Mouse (Mus musculus): ENCODE data around the gene Acad10. TPM values are rescaled to one million over a fixed set of nuclear protein-coding genes. Genes with fewer than 3 reads are reported as not detected.
"Not testable (repeated sequence)": the region's sequence is repeated elsewhere in the genome, so short reads cannot be mapped to it uniquely, and the experiment has no call there.

The Acad10 gene
- polyA plus RNA-seq, 1 experiment from 2014 or later: 1.5 TPM

DNA sequence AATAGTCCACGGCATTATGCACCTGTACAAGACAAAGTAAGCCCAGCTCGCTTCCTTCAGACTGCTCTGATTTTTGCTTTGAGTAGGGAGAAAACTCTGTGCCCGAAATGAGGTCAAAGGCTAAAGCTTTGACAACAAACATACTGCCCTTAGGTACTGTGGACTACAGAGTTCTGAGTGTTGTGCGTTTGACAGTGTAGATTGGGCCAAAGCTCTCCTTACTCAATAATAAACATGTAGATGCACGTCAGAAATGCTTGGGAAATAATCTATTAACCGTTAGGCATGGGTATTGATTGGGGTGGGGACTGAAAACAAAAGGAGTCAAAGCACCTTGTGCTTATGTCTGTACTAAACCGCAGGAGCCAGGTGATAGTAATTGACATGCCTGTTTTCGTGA is 3.1 kb upstream of the Acad10 start:
- H3K4me3 ChIP-seq (replicated peaks; ENCODE audit: low read length): no peak overlapping the region
- no peak overlapping the region for H3K9ac ChIP-seq (replicated peaks; ENCODE audit: low read depth, low read length)
- H3K27me3 ChIP-seq (replicated peaks; ENCODE audit: control insufficient read depth, insufficient read depth, low read length): no peaks in the 10 kb centered on the region
- H3K9me3 ChIP-seq (ENCODE audit: control insufficient read depth, low read length): no peaks in the 10 kb centered on the region
- no peak for ATAC-seq
- peaks cover 24% of the 10 kb centered on the region for H3K4me1 ChIP-seq (replicated peaks; ENCODE audit: control insufficient read depth, insufficient read depth, low read length)
- no peak overlapping the region for H3K27ac ChIP-seq (ENCODE audit: low read length)
- no peak overlapping the region for H3K4me2 ChIP-seq (ENCODE audit: low read length)
- peaks cover 10% of the 10 kb centered on the region for H3K36me3 ChIP-seq (ENCODE audit: control insufficient read depth, insufficient read depth)
- 91% methylated on average over 8 of the region's 8 CpGs for WGBS

DNA sequence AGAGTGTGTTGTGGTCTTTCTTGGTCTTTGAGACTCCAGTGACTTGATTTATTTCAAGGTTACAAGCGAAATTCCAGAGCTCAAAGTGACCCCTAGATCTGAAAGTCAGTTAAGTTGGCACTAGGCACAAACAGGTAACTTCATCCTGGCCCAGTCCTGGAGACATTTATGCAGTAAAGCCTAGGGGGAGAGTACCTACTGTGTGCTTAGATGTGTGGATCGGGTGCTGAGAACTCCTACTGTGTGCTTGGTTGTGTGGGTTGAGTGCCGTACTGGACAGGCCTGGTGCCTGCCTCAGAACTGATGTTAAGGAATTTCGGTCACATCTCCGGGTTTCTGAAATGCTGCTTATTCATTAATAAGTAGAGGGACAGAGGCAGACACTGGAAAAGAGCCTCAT is 1.2 kb upstream of the Acad10 start:
- Histone ChIP-seq H3K9me3 (ENCODE audit: control insufficient read depth, low read length) (no peaks in the 10 kb centered on the region), H3K9ac (replicated peaks; ENCODE audit: low read depth, low read length) (no peak overlapping the region), H3K36me3 (ENCODE audit: control insufficient read depth, insufficient read depth) (peaks cover 3% of the 10 kb centered on the region), H3K4me2 (ENCODE audit: low read length) (peak overlapping the region; percentile 76), H3K4me1 (replicated peaks; ENCODE audit: control insufficient read depth, insufficient read depth, low read length) (peaks cover 22% of the 10 kb centered on the region), H3K27ac (ENCODE audit: low read length) (no peak overlapping the region), H3K27me3 (replicated peaks; ENCODE audit: control insufficient read depth, insufficient read depth, low read length) (no peaks in the 10 kb centered on the region), H3K4me3 (replicated peaks; ENCODE audit: low read length) (peak overlapping the region; percentile 85)
- no peak for ATAC-seq
- WGBS: 88% methylated on average over 5 of the region's 5 CpGs

- peak overlapping the region; percentile 21; the same call in 1 of the 2 replicates for H3K27ac ChIP-seq (ENCODE audit: low read length)
- H3K4me1 ChIP-seq (replicated peaks; ENCODE audit: control insufficient read depth, insufficient read depth, low read length): peaks cover 22% of the 10 kb centered on the region
- H3K36me3 ChIP-seq (ENCODE audit: control insufficient read depth, insufficient read depth): peaks cover 3% of the 10 kb centered on the region
- H3K27me3 ChIP-seq (replicated peaks; ENCODE audit: control insufficient read depth, insufficient read depth, low read length): no peaks in the 10 kb centered on the region
- peak overlapping the region; percentile 85 for H3K4me3 ChIP-seq (replicated peaks; ENCODE audit: low read length)
- H3K4me2 ChIP-seq (ENCODE audit: low read length): peak overlapping the region; percentile 76
- under 1% methylated on average over 26 of the region's 26 CpGs for WGBS
- no peaks in the 10 kb centered on the region for H3K9me3 ChIP-seq (ENCODE audit: control insufficient read depth, low read length)
- H3K9ac ChIP-seq (replicated peaks; ENCODE audit: low read depth, low read length): peak overlapping the region; percentile 92
- no peak; the same call in 1 of the 2 replicates for ATAC-seq
Observed at GRCm38 (mm10) chr5:121660897-121661254, 562 bp upstream of the Acad10 start.

DNA sequence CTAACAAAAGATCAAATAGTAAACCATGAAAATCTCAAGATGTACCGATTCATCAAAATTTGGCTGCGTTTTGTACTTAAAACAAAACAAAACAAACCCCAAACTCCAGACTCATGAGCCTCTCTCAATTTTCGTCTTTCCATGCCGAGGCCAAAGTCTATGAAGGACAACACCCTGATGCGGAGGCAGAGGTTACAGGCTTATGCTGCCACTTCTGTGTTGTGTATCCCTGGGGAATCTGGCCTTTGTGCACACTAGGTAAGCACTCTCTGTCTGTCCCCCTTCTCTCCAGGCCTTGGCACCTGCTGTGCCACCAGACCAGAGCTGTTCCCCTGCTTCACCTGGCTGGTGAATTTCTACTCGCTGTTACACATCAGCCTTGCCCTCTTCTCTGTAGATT is 2.7 kb downstream of the Acad10 start:
- WGBS: 81% methylated on average over 6 of the region's 6 CpGs
- H3K27ac ChIP-seq (ENCODE audit: low read length); H3K4me2 ChIP-seq (ENCODE audit: low read length); H3K9me3 ChIP-seq (ENCODE audit: control insufficient read depth, low read length); H3K36me3 ChIP-seq (ENCODE audit: control insufficient read depth, insufficient read depth); H3K9ac ChIP-seq (replicated peaks; ENCODE audit: low read depth, low read length); H3K27me3 ChIP-seq (replicated peaks; ENCODE audit: control insufficient read depth, insufficient read depth, low read length); ATAC-seq; H3K4me3 ChIP-seq (replicated peaks; ENCODE audit: low read length): not testable (repeated sequence)
- H3K4me1 ChIP-seq (replicated peaks; ENCODE audit: control insufficient read depth, insufficient read depth, low read length): peaks cover 22% of the 10 kb centered on the region

DNA sequence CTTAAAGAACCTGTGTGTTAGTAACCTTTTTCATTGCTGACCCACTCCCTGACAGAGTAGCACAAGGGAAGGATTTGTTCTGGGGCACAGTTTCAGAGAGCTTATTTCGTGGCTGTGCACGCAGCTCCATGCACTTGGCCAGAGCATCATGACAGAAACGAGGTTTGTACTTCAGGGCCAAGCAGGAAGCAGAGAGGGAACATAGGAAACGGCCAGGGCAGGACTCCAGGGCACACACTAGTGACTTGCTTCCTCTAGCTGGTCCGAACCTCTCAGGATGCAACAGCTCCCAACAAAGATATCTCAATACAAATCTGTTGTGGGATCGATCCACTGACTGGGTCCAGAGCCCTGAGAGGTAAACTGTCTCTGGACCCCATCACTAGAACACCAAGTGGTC is 3.4 kb downstream of the Acad10 start:
- not testable (repeated sequence) for H3K36me3 ChIP-seq (ENCODE audit: control insufficient read depth, insufficient read depth)

DNA sequence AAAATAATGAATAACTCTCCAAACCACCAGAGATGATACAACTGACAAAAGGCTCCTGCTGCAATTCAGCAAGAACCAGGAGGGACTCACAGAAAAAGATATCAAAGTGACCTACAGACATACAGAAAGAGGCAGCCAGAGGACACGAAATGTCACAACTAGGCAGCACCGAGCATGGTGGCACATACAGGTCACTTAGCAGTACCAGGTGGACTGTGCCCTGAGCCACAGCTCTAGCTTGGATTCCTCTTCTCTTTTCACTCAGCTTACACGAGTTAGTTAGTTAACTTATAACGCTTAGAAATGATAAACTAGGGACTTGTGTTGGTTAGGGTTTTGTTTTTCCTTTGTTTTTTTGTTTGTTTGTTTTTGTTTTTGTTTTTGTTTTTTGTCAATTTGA is 5.8 kb downstream of the Acad10 start:
- WGBS: 89% methylated on average over 4 of the region's 4 CpGs
- H3K9me3 ChIP-seq (ENCODE audit: control insufficient read depth, low read length): no peaks in the 10 kb centered on the region
- H3K4me3 ChIP-seq (replicated peaks; ENCODE audit: low read length): no peak overlapping the region
- ATAC-seq: no peak
- peaks cover under 1% of the 10 kb centered on the region for H3K4me1 ChIP-seq (replicated peaks; ENCODE audit: control insufficient read depth, insufficient read depth, low read length)
- no peaks in the 10 kb centered on the region for H3K27me3 ChIP-seq (replicated peaks; ENCODE audit: control insufficient read depth, insufficient read depth, low read length)
- no peak overlapping the region for H3K9ac ChIP-seq (replicated peaks; ENCODE audit: low read depth, low read length)
- H3K4me2 ChIP-seq (ENCODE audit: low read length): no peak overlapping the region
- no peak overlapping the region for H3K27ac ChIP-seq (ENCODE audit: low read length)
- H3K36me3 ChIP-seq (ENCODE audit: control insufficient read depth, insufficient read depth): no peaks in the 10 kb centered on the region

More for the DNA sequence above, 3.4 kb downstream of the Acad10 start:
- H3K27ac ChIP-seq (ENCODE audit: low read length); H3K4me3 ChIP-seq (replicated peaks; ENCODE audit: low read length); H3K9me3 ChIP-seq (ENCODE audit: control insufficient read depth, low read length); H3K4me2 ChIP-seq (ENCODE audit: low read length); H3K9ac ChIP-seq (replicated peaks; ENCODE audit: low read depth, low read length); ATAC-seq; H3K27me3 ChIP-seq (replicated peaks; ENCODE audit: control insufficient read depth, insufficient read depth, low read length): not testable (repeated sequence)
- H3K4me1 ChIP-seq (replicated peaks; ENCODE audit: control insufficient read depth, insufficient read depth, low read length): peaks cover 15% of the 10 kb centered on the region
- 79% methylated on average over 6 of the region's 6 CpGs for WGBS

GRCm38 (mm10) chr5:121649134-121649533 is 11.2 kb downstream of the Acad10 start:
- no peak for ATAC-seq
- 82% methylated on average over 7 of the region's 7 CpGs for WGBS

DNA sequence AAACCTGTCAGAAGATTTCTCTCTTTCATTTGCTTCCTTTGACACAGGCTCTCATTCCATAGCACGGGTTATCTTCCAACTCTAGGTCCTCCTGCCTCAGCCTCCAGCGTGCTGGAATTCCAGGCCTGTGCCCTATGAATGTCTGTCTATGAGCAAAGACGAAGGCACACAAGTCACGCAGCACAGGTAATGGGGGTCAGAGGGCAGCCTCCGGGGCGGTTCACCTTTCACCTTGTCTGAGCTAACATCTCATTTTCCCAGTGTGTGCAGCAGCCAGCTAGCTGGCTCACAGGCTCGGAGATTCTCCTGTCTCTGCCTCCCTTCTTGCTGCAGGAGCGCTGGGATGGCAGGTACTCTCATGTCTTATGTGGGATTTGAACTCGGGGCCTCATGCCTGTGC is 20.7 kb downstream of the Acad10 start:
- ATAC-seq: no peak
- no peaks in the 10 kb centered on the region for H3K4me1 ChIP-seq (replicated peaks; ENCODE audit: control insufficient read depth, insufficient read depth, low read length)
- WGBS: 92% methylated on average over 9 of the region's 9 CpGs

More at GRCm38 (mm10) chr5:121649134-121649533, 11.2 kb downstream of the Acad10 start:
- no peak overlapping the region for H3K27ac ChIP-seq (ENCODE audit: low read length)
- H3K36me3 ChIP-seq (ENCODE audit: control insufficient read depth, insufficient read depth): no peaks in the 10 kb centered on the region
- no peaks in the 10 kb centered on the region for H3K9me3 ChIP-seq (ENCODE audit: control insufficient read depth, low read length)
- H3K27me3 ChIP-seq (replicated peaks; ENCODE audit: control insufficient read depth, insufficient read depth, low read length): no peaks in the 10 kb centered on the region
- no peak overlapping the region for H3K4me2 ChIP-seq (ENCODE audit: low read length)
- H3K4me1 ChIP-seq (replicated peaks; ENCODE audit: control insufficient read depth, insufficient read depth, low read length): no peaks in the 10 kb centered on the region
- no peak overlapping the region for H3K9ac ChIP-seq (replicated peaks; ENCODE audit: low read depth, low read length)
- no peak overlapping the region for H3K4me3 ChIP-seq (replicated peaks; ENCODE audit: low read length)

GRCm38 (mm10) chr5:121637296-121637695 is 23.0 kb downstream of the Acad10 start:
- ATAC-seq: no peak
- no peak overlapping the region for H3K27ac ChIP-seq (ENCODE audit: low read length)
- no peak overlapping the region for H3K4me2 ChIP-seq (ENCODE audit: low read length)
- no peak overlapping the region for H3K9ac ChIP-seq (replicated peaks; ENCODE audit: low read depth, low read length)
- no peaks in the 10 kb centered on the region for H3K4me1 ChIP-seq (replicated peaks; ENCODE audit: control insufficient read depth, insufficient read depth, low read length)
- H3K9me3 ChIP-seq (ENCODE audit: control insufficient read depth, low read length): no peaks in the 10 kb centered on the region
- no peak overlapping the region for H3K4me3 ChIP-seq (replicated peaks; ENCODE audit: low read length)
- H3K27me3 ChIP-seq (replicated peaks; ENCODE audit: control insufficient read depth, insufficient read depth, low read length): no peaks in the 10 kb centered on the region
- no peaks in the 10 kb centered on the region for H3K36me3 ChIP-seq (ENCODE audit: control insufficient read depth, insufficient read depth)
- WGBS: 83% methylated on average over 6 of the region's 6 CpGs

More for the DNA sequence above, 20.7 kb downstream of the Acad10 start:
- Histone ChIP-seq H3K9me3 (ENCODE audit: control insufficient read depth, low read length) (no peaks in the 10 kb centered on the region), H3K4me2 (ENCODE audit: low read length) (no peak overlapping the region), H3K27ac (ENCODE audit: low read length) (no peak overlapping the region), H3K27me3 (replicated peaks; ENCODE audit: control insufficient read depth, insufficient read depth, low read length) (no peaks in the 10 kb centered on the region), H3K36me3 (ENCODE audit: control insufficient read depth, insufficient read depth) (no peaks in the 10 kb centered on the region), H3K4me3 (replicated peaks; ENCODE audit: low read length) (no peak overlapping the region), H3K9ac (replicated peaks; ENCODE audit: low read depth, low read length) (no peak overlapping the region)

GRCm38 (mm10) chr5:121634668-121635067 is 25.6 kb downstream of the Acad10 start:
- 98% methylated on average over 5 of the region's 5 CpGs for WGBS
- no peaks in the 10 kb centered on the region for H3K9me3 ChIP-seq (ENCODE audit: control insufficient read depth, low read length)

More at GRCm38 (mm10) chr5:121634668-121635067, 25.6 kb downstream of the Acad10 start:
- H3K4me2 ChIP-seq (ENCODE audit: low read length): no peak overlapping the region
- H3K27ac ChIP-seq (ENCODE audit: low read length): no peak overlapping the region
- H3K4me3 ChIP-seq (replicated peaks; ENCODE audit: low read length): no peak overlapping the region
- H3K9ac ChIP-seq (replicated peaks; ENCODE audit: low read depth, low read length): no peak overlapping the region
- H3K36me3 ChIP-seq (ENCODE audit: control insufficient read depth, insufficient read depth): no peaks in the 10 kb centered on the region
- no peaks in the 10 kb centered on the region for H3K27me3 ChIP-seq (replicated peaks; ENCODE audit: control insufficient read depth, insufficient read depth, low read length)
- ATAC-seq: no peak
- H3K4me1 ChIP-seq (replicated peaks; ENCODE audit: control insufficient read depth, insufficient read depth, low read length): no peaks in the 10 kb centered on the region
